Mouse (Mus musculus): ENCODE measurements around the gene Vmn1r175. TPM values are rescaled to one million over a fixed set of nuclear protein-coding genes. Genes with fewer than 3 reads are reported as not detected.
"Not testable (repeated sequence)": the region's sequence is repeated elsewhere in the genome, so short reads cannot be mapped to it uniquely, and the experiment has no call there.

Vmn1r175 gene
- not detected for polyA plus RNA-seq (2012; fragmentation: generic; extraction: Trizol)

DNA sequence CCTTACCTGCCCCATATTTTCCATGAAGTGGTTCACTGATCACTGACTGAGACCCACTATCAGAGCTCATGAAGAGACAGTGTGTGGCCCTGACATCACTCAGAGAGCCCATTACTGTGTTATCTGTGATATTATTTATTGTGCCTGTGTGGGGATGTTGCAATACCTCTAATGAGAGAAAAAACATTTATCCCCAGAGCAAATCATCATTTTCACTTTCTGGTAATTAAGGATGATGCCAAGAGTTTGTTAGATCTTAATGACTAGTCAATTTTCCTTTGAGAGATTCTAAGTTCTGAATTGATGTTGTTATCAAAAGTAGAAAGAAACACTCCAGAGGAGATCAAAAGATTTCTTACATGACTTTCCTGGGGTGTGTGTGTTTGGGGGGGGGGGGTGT is at the start of gene Vmn1r175:
TSS of gene Vmn1r175 (minus strand) at position 101 of the 400 bp plus-strand sequence.
- not testable (repeated sequence) for H3K79me2 ChIP-seq (ENCODE audit: control insufficient read depth, insufficient read depth); H3K36me3 ChIP-seq (ENCODE audit: control insufficient read depth, insufficient read depth); H3K4me2 ChIP-seq (ENCODE audit: low read depth); H3K27me3 ChIP-seq (ENCODE audit: control insufficient read depth, insufficient read depth, insufficient read length); H3K4me3 ChIP-seq; H3ac ChIP-seq (ENCODE audit: control insufficient read depth, insufficient read length)

DNA sequence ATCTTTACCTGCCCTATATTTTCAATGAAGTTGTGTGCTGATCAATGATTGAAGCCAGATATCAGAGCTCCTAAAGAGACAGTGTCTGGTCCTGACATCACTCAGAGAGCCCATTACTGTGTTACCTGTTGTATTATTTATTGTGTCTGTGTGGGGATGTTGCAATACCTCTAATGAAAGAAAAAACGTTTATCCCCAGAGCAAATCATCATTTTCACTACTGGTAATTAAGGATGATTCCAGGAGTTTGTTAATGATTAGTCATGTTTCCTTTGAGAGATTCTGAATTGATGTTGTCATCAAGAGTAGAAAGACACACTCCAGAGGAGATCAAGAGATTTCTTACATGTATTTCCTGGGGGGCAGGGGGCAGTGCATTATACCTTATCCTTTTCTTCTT is 26.8 kb upstream of the Vmn1r175 start, which contains the start of gene Vmn1r176:
TSS of gene Vmn1r176 (minus strand) at position 101 of the 400 bp plus-strand sequence.
- H3K36me3 ChIP-seq (ENCODE audit: control insufficient read depth, insufficient read depth); H3K79me2 ChIP-seq (ENCODE audit: control insufficient read depth, insufficient read depth); H3K4me2 ChIP-seq (ENCODE audit: low read depth); H3K27me3 ChIP-seq (ENCODE audit: control insufficient read depth, insufficient read depth, insufficient read length); H3ac ChIP-seq (ENCODE audit: control insufficient read depth, insufficient read length); H3K4me3 ChIP-seq: not testable (repeated sequence)

DNA sequence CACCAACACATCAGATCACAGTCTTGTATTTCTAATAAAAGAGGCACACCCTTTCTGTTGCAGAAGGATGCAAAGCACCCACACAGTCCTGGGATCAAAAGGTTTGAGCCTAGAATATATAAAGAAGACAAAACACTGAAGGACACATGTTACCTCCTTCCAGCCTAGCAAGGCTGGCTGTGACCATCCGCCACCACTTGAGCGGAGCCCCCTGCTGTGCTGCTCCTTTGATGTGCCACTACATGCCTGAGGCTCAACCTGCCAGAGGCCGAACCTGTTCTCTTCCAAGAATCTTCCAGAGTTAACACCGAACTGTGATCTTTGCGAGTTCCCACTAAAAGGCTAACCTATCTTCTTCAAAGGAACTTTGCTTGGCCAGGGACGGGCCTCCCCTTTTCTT is 25.9 kb downstream of the Vmn1r175 start:
- Histone ChIP-seq H3K36me3 (ENCODE audit: control insufficient read depth, insufficient read depth) (no peaks in the 10 kb centered on the region), H3K27me3 (ENCODE audit: control insufficient read depth, insufficient read depth, insufficient read length) (no peaks in the 10 kb centered on the region), H3K4me2 (ENCODE audit: low read depth) (no peak overlapping the region), H3K79me2 (ENCODE audit: control insufficient read depth, insufficient read depth) (no peaks in the 10 kb centered on the region), H3K4me3 (no peak overlapping the region), H3ac (ENCODE audit: control insufficient read depth, insufficient read length) (no peak overlapping the region)
- no peak for TF ChIP-seq MYOG (IDR thresholded peaks at IDR 0.05; ENCODE audit: control insufficient read depth in 1 of 3, insufficient read depth in 1 of 3, insufficient read length in 2 of 3, low read depth in 2 of 3)
- no peak for TF ChIP-seq TCF3 (IDR thresholded peaks at IDR 0.05; ENCODE audit: insufficient read length, low read depth)
- no peak for TF ChIP-seq USF1 (IDR thresholded peaks at IDR 0.05; ENCODE audit: low read depth)
- no peak for TF ChIP-seq SRF (IDR thresholded peaks at IDR 0.05; ENCODE audit: control insufficient read depth, insufficient read length, low read depth)
- TF ChIP-seq POLR2A (IDR thresholded peaks at IDR 0.05; ENCODE audit: insufficient read length, low read depth), result no peak
- TF ChIP-seq E2F4 (IDR thresholded peaks at IDR 0.05; ENCODE audit: insufficient read depth), result no peak
- no peak for TF ChIP-seq TCF12 (IDR thresholded peaks at IDR 0.05; ENCODE audit: insufficient read depth, poor library complexity, severe bottlenecking)

Other genes starting within 250 kb of the Vmn1r175 start
- gene Vmn1r169, start 235.1 kb downstream of the Vmn1r175 start, polyA plus RNA-seq (2012; fragmentation: generic; extraction: Trizol), result not detected
- gene Vmn1r170, start 204.5 kb downstream of the Vmn1r175 start, polyA plus RNA-seq (2012; fragmentation: generic; extraction: Trizol), result not detected
- not detected for gene Vmn1r171, start 179.9 kb downstream of the Vmn1r175 start, polyA plus RNA-seq (2012; fragmentation: generic; extraction: Trizol)
- not detected for gene Vmn1r172, start 152.3 kb downstream of the Vmn1r175 start, polyA plus RNA-seq (2012; fragmentation: generic; extraction: Trizol)
- gene Vmn1r173, start 109.9 kb downstream of the Vmn1r175 start, polyA plus RNA-seq (2012; fragmentation: generic; extraction: Trizol), result not detected
- gene Vmn1r174, start 58.4 kb downstream of the Vmn1r175 start, polyA plus RNA-seq (2012; fragmentation: generic; extraction: Trizol), result not detected
- gene Vmn1r176, start 26.7 kb upstream of the Vmn1r175 start, polyA plus RNA-seq (2012; fragmentation: generic; extraction: Trizol), result not detected
- not detected for gene Vmn1r177, start 55.8 kb upstream of the Vmn1r175 start, polyA plus RNA-seq (2012; fragmentation: generic; extraction: Trizol)
- not detected for gene Vmn1r178, start 81.4 kb upstream of the Vmn1r175 start, polyA plus RNA-seq (2012; fragmentation: generic; extraction: Trizol)
- gene Vmn1r179, start 116.3 kb upstream of the Vmn1r175 start, polyA plus RNA-seq (2012; fragmentation: generic; extraction: Trizol), result not detected
- not detected for gene Vmn1r180, start 140.0 kb upstream of the Vmn1r175 start, polyA plus RNA-seq (2012; fragmentation: generic; extraction: Trizol)
- gene Vmn1r181, start 164.0 kb upstream of the Vmn1r175 start, polyA plus RNA-seq (2012; fragmentation: generic; extraction: Trizol), result not detected
- gene V1rd19, start 191.0 kb upstream of the Vmn1r175 start, polyA plus RNA-seq (2012; fragmentation: generic; extraction: Trizol), result not detected
- not detected for gene Vmn1r183, start 242.6 kb upstream of the Vmn1r175 start, polyA plus RNA-seq (2012; fragmentation: generic; extraction: Trizol)

All from myocyte (in vitro differentiated cells).